Mouse (Mus musculus) lung, postnatal 25 days (tissue): ENCODE data around the gene Ppia.
A peak's percentile ranks its signal among the peaks of the same experiment; 100 is the strongest.
"Not testable (repeated sequence)": the region's sequence is repeated elsewhere in the genome, so short reads cannot be mapped to it uniquely, and the experiment has no call there.

Experiments used
- DNase-seq: peaks from one replicate; pipeline ENCODE4 v3.0.0; 2022; ENCODE audit warnings: low spot score

Gene Ppia

GRCm38 (mm10) chr11:6404699-6405566 lies 10.3 kb upstream of the Ppia start:
- DNase-seq: peak; percentile 55

- DNase-seq: no peak
These were observed 9.6 kb upstream of the Ppia start for GRCm38 (mm10) chr11:6405591-6406081.

- DNase-seq: peak; percentile 78
These were observed 8.7 kb upstream of the Ppia start for GRCm38 (mm10) chr11:6406251-6407161.

GRCm38 (mm10) chr11:6407162-6407621 lies 8.1 kb upstream of the Ppia start:
- no peak for DNase-seq

GRCm38 (mm10) chr11:6410050-6410602 lies 5.1 kb upstream of the Ppia start:
- no peak for DNase-seq

- not testable (repeated sequence) for DNase-seq
These were observed 4.5 kb upstream of the Ppia start for GRCm38 (mm10) chr11:6410755-6411154.

GRCm38 (mm10) chr11:6411684-6412083 lies 3.6 kb upstream of the Ppia start:
- DNase-seq: peak; percentile 77

- no peak for DNase-seq
These were observed 2.0 kb upstream of the Ppia start for GRCm38 (mm10) chr11:6413264-6413663.

- DNase-seq: peak; percentile 98
These were observed 535 bp downstream of the Ppia start for GRCm38 (mm10) chr11:6415551-6416404.

- DNase-seq: peak; percentile 87
These were observed 1.3 kb downstream of the Ppia start for GRCm38 (mm10) chr11:6416405-6417034.

- no peak for DNase-seq
These were observed 1.8 kb downstream of the Ppia start for GRCm38 (mm10) chr11:6417069-6417468.

GRCm38 (mm10) chr11:6417490-6417889 lies 2.2 kb downstream of the Ppia start:
- no peak for DNase-seq

- DNase-seq: no peak
These were observed 3.5 kb downstream of the Ppia start for GRCm38 (mm10) chr11:6418751-6419150.

- not testable (repeated sequence) for DNase-seq
These were observed 3.9 kb downstream of the Ppia start for GRCm38 (mm10) chr11:6419156-6419555.

- no peak for DNase-seq
These were observed 5.0 kb downstream of the Ppia start for GRCm38 (mm10) chr11:6420283-6420703.

- no peak for DNase-seq
These were observed 5.6 kb downstream of the Ppia start for GRCm38 (mm10) chr11:6420722-6421350.

GRCm38 (mm10) chr11:6430186-6430585 lies 14.9 kb downstream of the Ppia start:
- no peak for DNase-seq

GRCm38 (mm10) chr11:6436442-6436841 lies 21.2 kb downstream of the Ppia start:
- peak; percentile 50 for DNase-seq

GRCm38 (mm10) chr11:6437667-6438066 lies 22.4 kb downstream of the Ppia start:
- no peak for DNase-seq

GRCm38 (mm10) chr11:6440171-6440570 lies 24.9 kb downstream of the Ppia start:
- DNase-seq: no peak
